Mouse (Mus musculus) liver, embryonic 14.5 days (tissue): Measurements from ENCODE around the gene Ankrd35. TPM values are rescaled to one million over a fixed set of nuclear protein-coding genes. Genes with fewer than 3 reads are reported as not detected.
A peak's percentile ranks its signal among the peaks of the same experiment; 100 is the strongest.

ENCODE experiments used
- ATAC-seq: fragments of 200-750 bp; cut with Nextera tagmentation; 2 replicates; pipeline ENCODE4 v1.8.0; 2017; ENCODE audit warnings: moderate number of reproducible peaks, mild to moderate bottlenecking, moderate library complexity; ENCODE audit not compliant: insufficient read depth
- DNase-seq, 3 experiments: peaks; one replicate each; pipeline ENCODE4 v3.0.0-alpha.2; 2012 to 2013; ENCODE audit warnings: low read depth in 3 of 3, low spot score in 3 of 3
- H3K27ac ChIP-seq: fragments of 300-500 bp; sonication (generic); 2 replicates; pipeline ENCODE4 v1.5.1; 2014; ENCODE audit warnings: moderate library complexity, mild to moderate bottlenecking, control low read depth, inconsistent platforms
- H3K27me3 ChIP-seq: fragments of 300-500 bp; sonication (generic); 2 replicates; pipeline ENCODE4 v1.6.1; 2014; ENCODE audit warnings: mild to moderate bottlenecking, low read length, moderate library complexity; ENCODE audit not compliant: control insufficient read depth, insufficient read depth
- H3K36me3 ChIP-seq: fragments of 300-500 bp; sonication (generic); replicated peaks from 2 replicates; pipeline ENCODE4 v1.6.1; 2014; ENCODE audit warnings: low read depth; ENCODE audit not compliant: control insufficient read depth, insufficient read depth
- H3K4me1 ChIP-seq, 2 experiments: fragments of 200-500 bp in 1 of 2; fragments of 300-500 bp in 1 of 2; sonication (generic) in 1 of 2; replicated peaks; 2 replicates each; pipeline ENCODE4 v1.6.1; 2012 to 2014; ENCODE audit warnings: antibody characterized with exemption in 1 of 2, inconsistent platforms in 1 of 2, low read length in 1 of 2; ENCODE audit not compliant: control insufficient read depth in 2 of 2, insufficient read depth in 2 of 2
- H3K4me2 ChIP-seq: fragments of 300-500 bp; sonication (generic); 2 replicates; pipeline ENCODE4 v1.6.1; 2014; ENCODE audit warnings: low read depth, mild to moderate bottlenecking, control low read depth, moderate library complexity
- H3K4me3 ChIP-seq, 2 experiments: fragments of 200-500 bp in 1 of 2; fragments of 300-500 bp in 1 of 2; sonication (generic) in 1 of 2; 2 replicates each; pipeline ENCODE4 v1.5.1; 2012 to 2014; ENCODE audit warnings: low read depth in 2 of 2, low read length in 2 of 2, mild to moderate bottlenecking in 2 of 2, control low read depth in 1 of 2, inconsistent platforms in 1 of 2, moderate library complexity in 1 of 2; ENCODE audit not compliant: insufficient read depth in 1 of 2
- H3K9ac ChIP-seq: fragments of 300-500 bp; sonication (generic); replicated peaks from 2 replicates; pipeline ENCODE4 v1.6.1; 2014; ENCODE audit warnings: mild to moderate bottlenecking, control low read depth, moderate library complexity
- H3K9me3 ChIP-seq: fragments of 300-500 bp; sonication (generic); 2 replicates; pipeline ENCODE4 v1.6.1; 2016; ENCODE audit warnings: low read length, mixed read lengths; ENCODE audit not compliant: control insufficient read depth
- CTCF ChIP-seq: IDR thresholded peaks from 2 replicates; pipeline ENCODE4 v1.5.1; 2016; ENCODE audit warnings: antibody characterized with exemption, low read depth, control low read depth
- EP300 ChIP-seq: IDR thresholded peaks from 2 replicates; pipeline ENCODE4 v1.6.1; 2016; ENCODE audit warnings: antibody characterized with exemption, low read depth
- WGBS: fragments of 180-500 bp; shearing (Covaris S2); extraction: QIAGEN DNeasy Blood & Tissue Kit; methylation state at CpG from one replicate; pipeline ENCODE4 v1.1.7; 2014; ENCODE audit not compliant: insufficient replicate concordance; 5-methylcytosine and 5-hydroxymethylcytosine counted together
- polyA plus RNA-seq, 2 experiments: library from polyadenylated mRNA; depleted of rRNA in 1 of 2; stranded (reverse) in 1 of 2; unstranded in 1 of 2; fragments of >200 nt; fragmentation: Nextera tagmentation in 1 of 2; extraction: Ambion mirVana in 1 of 2; gene quantifications; 2 replicates each; pipeline versions ENCODE4 v1.2.1 to v1.2.3; 2012 to 2014

Ankrd35 gene
- polyA plus RNA-seq, 2 experiments = 0.22 to 0.26 TPM

- peak overlapping the region; percentile 82 for H3K9ac ChIP-seq
- peak overlapping the region; percentile 79 to 93 for H3K4me3 ChIP-seq
- H3K27ac ChIP-seq = peak overlapping the region; percentile 40; the same call in 1 of the 2 replicates
- DNase-seq (peak; percentile 69 to 70 (median 69)), ATAC-seq (peak; percentile 90)
- WGBS = under 1% methylated on average over 85 of the region's 85 CpGs
- H3K4me2 ChIP-seq = peak overlapping the region; percentile 96
- no peaks in the 10 kb centered on the region for H3K9me3 ChIP-seq
- H3K36me3 ChIP-seq = no peaks in the 10 kb centered on the region
- H3K4me1 ChIP-seq = peaks cover 4 to 8% of the 10 kb centered on the region in 2 experiments
- TF ChIP-seq CTCF = 0 out of 2 replicates have a peak, but pooled peaks have one; percentile 12
- TF ChIP-seq EP300 = no peak
- no peaks in the 10 kb centered on the region for H3K27me3 ChIP-seq
Observed at GRCm38 (mm10) chr3:96696766-96697732, 27.1 kb downstream of the Ankrd35 start.

GRCm38 (mm10) chr3:96698993-96699690, 29.2 kb downstream of the Ankrd35 start:
- H3K4me2 ChIP-seq = no peak overlapping the region
- peaks cover 4 to 8% of the 10 kb centered on the region in 2 experiments for H3K4me1 ChIP-seq
- no peaks in the 10 kb centered on the region for H3K27me3 ChIP-seq
- H3K9ac ChIP-seq = no peak overlapping the region
- WGBS = 76% methylated on average over 19 of the region's 19 CpGs
- H3K4me3 ChIP-seq = no peak overlapping the region
- H3K36me3 ChIP-seq = no peaks in the 10 kb centered on the region
- no peaks in the 10 kb centered on the region for H3K9me3 ChIP-seq
- H3K27ac ChIP-seq = no peak overlapping the region
- TF ChIP-seq CTCF (no peak), EP300 (no peak)
- DNase-seq = no peak
- no peak for ATAC-seq

- no peak for ATAC-seq
- 41% methylated on average over 7 of the region's 7 CpGs for WGBS
- H3K9ac ChIP-seq = no peak overlapping the region
- H3K4me2 ChIP-seq = no peak overlapping the region
- peak; percentile 28 to 39 (median 32) for DNase-seq
- TF ChIP-seq CTCF (peak; percentile 62), EP300 (no peak)
- peaks cover 4 to 8% of the 10 kb centered on the region in 2 experiments for H3K4me1 ChIP-seq
- no peaks in the 10 kb centered on the region for H3K36me3 ChIP-seq
- no peak overlapping the region for H3K4me3 ChIP-seq
- no peaks in the 10 kb centered on the region for H3K9me3 ChIP-seq
- no peaks in the 10 kb centered on the region for H3K27me3 ChIP-seq
- no peak overlapping the region for H3K27ac ChIP-seq
Observed at GRCm38 (mm10) chr3:96700376-96700775, 30.4 kb downstream of the Ankrd35 start.

- no peaks in the 10 kb centered on the region for H3K9me3 ChIP-seq
- DNase-seq = no peak
- no peak overlapping the region for H3K27ac ChIP-seq
- no peak for ATAC-seq
- no peaks in the 10 kb centered on the region for H3K36me3 ChIP-seq
- WGBS = 79% methylated on average over 4 of the region's 4 CpGs
- H3K4me2 ChIP-seq = no peak overlapping the region
- H3K9ac ChIP-seq = no peak overlapping the region
- no peak for TF ChIP-seq EP300
- TF ChIP-seq CTCF = no peak
- H3K4me3 ChIP-seq = no peak overlapping the region
- H3K4me1 ChIP-seq = peaks cover 4 to 5% of the 10 kb centered on the region in 2 experiments
- H3K27me3 ChIP-seq = no peaks in the 10 kb centered on the region
Observed at GRCm38 (mm10) chr3:96701003-96701402, 31.1 kb downstream of the Ankrd35 start.

GRCm38 (mm10) chr3:96704778-96705177, 34.8 kb downstream of the Ankrd35 start:
- H3K27me3 ChIP-seq = peaks cover 7% of the 10 kb centered on the region; the same call in 1 of the 2 replicates
- H3K9ac ChIP-seq = no peak overlapping the region
- no peak for DNase-seq
- H3K9me3 ChIP-seq = no peaks in the 10 kb centered on the region
- TF ChIP-seq EP300 (no peak), CTCF (peak; percentile 71)
- 58% methylated on average over 11 of the region's 11 CpGs for WGBS
- H3K36me3 ChIP-seq = no peaks in the 10 kb centered on the region
- no peak overlapping the region for H3K4me3 ChIP-seq
- no peak overlapping the region for H3K4me2 ChIP-seq
- H3K27ac ChIP-seq = no peak overlapping the region
- ATAC-seq = no peak
- H3K4me1 ChIP-seq = no peaks in the 10 kb centered on the region
